Mouse (Mus musculus) stomach, postnatal 0 days (tissue): ENCODE measurements around the gene Tgfbr3. TPM values are rescaled to one million over a fixed set of nuclear protein-coding genes. Genes with fewer than 3 reads are reported as not detected.
"Not testable (repeated sequence)": the region's sequence is repeated elsewhere in the genome, so short reads cannot be mapped to it uniquely, and the experiment has no call there.

Experiments used
- ATAC-seq: fragments of 200-750 bp; cut with Nextera tagmentation; 2 replicates; pipeline ENCODE4 v1.8.0; 2017; ENCODE audit not compliant: low FRiP score, low TSS enrichment
- DNase-seq: peaks from one replicate; pipeline ENCODE4 v3.0.0-alpha.2; 2016; ENCODE audit warnings: low spot score
- H3K27ac ChIP-seq: fragments of 300-500 bp; sonication (generic); replicated peaks from 2 replicates; pipeline ENCODE4 v1.5.1; 2014; ENCODE audit warnings: mild to moderate bottlenecking, control low read depth
- H3K27me3 ChIP-seq: fragments of 300-500 bp; sonication (generic); 2 replicates; pipeline ENCODE4 v1.6.1; 2014; ENCODE audit warnings: low read length; ENCODE audit not compliant: control insufficient read depth, insufficient read depth
- H3K36me3 ChIP-seq: fragments of 300-500 bp; sonication (generic); 2 replicates; pipeline ENCODE4 v1.6.1; 2014; ENCODE audit warnings: low read length, mixed read lengths; ENCODE audit not compliant: control insufficient read depth, insufficient read depth
- H3K4me1 ChIP-seq: fragments of 300-500 bp; sonication (generic); replicated peaks from 2 replicates; pipeline ENCODE4 v1.6.1; 2014; ENCODE audit warnings: antibody characterized with exemption; ENCODE audit not compliant: control insufficient read depth, insufficient read depth
- H3K4me2 ChIP-seq: fragments of 300-500 bp; sonication (generic); replicated peaks from 2 replicates; pipeline ENCODE4 v1.6.1; 2014; ENCODE audit warnings: low read depth, mild to moderate bottlenecking, control low read depth, moderate library complexity
- H3K4me3 ChIP-seq: fragments of 300-500 bp; sonication (generic); 2 replicates; pipeline ENCODE4 v1.5.1; 2014; ENCODE audit warnings: low read depth, low read length, control low read depth
- H3K9ac ChIP-seq: fragments of 300-500 bp; sonication (generic); 2 replicates; pipeline ENCODE4 v1.6.1; 2014; ENCODE audit warnings: mild to moderate bottlenecking, low read length, control low read depth, mixed read lengths
- H3K9me3 ChIP-seq: fragments of 300-500 bp; sonication (generic); 2 replicates; pipeline ENCODE4 v1.6.1; 2016; ENCODE audit warnings: low read length; ENCODE audit not compliant: control insufficient read depth
- CTCF ChIP-seq: IDR thresholded peaks from 2 replicates; pipeline ENCODE4 v1.5.1; 2016; ENCODE audit warnings: antibody characterized with exemption, low read depth, mild to moderate bottlenecking, moderate library complexity
- EP300 ChIP-seq: optimal IDR thresholded peaks from 2 replicates; pipeline ENCODE3; 2016; ENCODE audit warnings: antibody characterized with exemption
- WGBS: fragments of 180-500 bp; shearing (Covaris S2); extraction: QIAGEN DNeasy Blood & Tissue Kit; methylation state at CpG from one replicate; pipeline ENCODE4 v1.1.7; 2014; 5-methylcytosine and 5-hydroxymethylcytosine counted together
- polyA plus RNA-seq: library from polyadenylated mRNA; unstranded; fragments of >200 nt; fragmentation: Nextera tagmentation; extraction: Ambion mirVana; gene quantifications from 2 replicates; pipeline ENCODE4 v1.2.1, GENCODE M21; 2015

Gene Tgfbr3
- polyA plus RNA-seq, 1 experiment from 2014 or later = 10.6 TPM

DNA sequence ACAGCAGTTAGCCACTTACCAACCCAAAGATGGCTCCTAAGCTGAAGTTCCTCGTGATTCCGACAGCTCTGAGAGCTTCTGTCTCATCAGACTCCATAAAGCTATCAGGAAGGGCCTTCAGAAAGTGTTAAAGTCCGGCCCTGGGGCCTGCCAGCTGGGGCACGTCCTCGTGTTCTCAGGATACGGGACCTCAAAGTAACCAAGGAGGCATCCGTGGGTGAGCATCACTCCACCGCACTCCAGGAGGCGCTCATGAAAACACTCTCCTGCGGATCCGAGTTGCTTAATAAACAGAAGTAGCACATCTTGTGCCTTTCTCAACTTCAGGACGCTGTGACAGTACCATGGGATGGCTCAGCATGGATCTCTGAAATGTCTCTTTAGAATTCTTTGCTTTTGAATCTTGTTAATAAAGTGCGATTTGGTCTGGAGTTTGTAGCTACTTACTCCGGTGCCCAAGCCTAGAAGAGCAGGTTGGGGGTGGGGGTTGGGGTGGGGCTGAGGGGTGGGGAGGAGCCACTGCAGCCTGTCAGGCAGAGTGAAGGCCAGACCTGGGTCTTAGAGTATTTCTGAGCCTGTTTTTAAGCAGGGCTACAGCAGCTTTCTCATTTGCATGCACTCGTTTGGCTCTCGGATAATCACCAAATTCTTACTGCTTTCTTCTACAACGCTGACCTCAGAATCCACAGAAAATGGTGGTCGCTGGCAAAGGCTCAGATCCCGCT, 38.7 kb downstream of the Tgfbr3 start:
- H3K36me3 ChIP-seq = no peaks in the 10 kb centered on the region
- 51% methylated on average over 19 of the region's 19 CpGs for WGBS
- H3K9me3 ChIP-seq = no peaks in the 10 kb centered on the region
- no peak for TF ChIP-seq EP300
- TF ChIP-seq CTCF = no peak
- no peak overlapping the region for H3K4me3 ChIP-seq
- no peak overlapping the region for H3K27ac ChIP-seq
- H3K4me1 ChIP-seq = peaks cover 5% of the 10 kb centered on the region
- ATAC-seq = no peak
- H3K9ac ChIP-seq = no peak overlapping the region
- H3K4me2 ChIP-seq = no peak overlapping the region
- DNase-seq = no peak
- H3K27me3 ChIP-seq = no peaks in the 10 kb centered on the region

DNA sequence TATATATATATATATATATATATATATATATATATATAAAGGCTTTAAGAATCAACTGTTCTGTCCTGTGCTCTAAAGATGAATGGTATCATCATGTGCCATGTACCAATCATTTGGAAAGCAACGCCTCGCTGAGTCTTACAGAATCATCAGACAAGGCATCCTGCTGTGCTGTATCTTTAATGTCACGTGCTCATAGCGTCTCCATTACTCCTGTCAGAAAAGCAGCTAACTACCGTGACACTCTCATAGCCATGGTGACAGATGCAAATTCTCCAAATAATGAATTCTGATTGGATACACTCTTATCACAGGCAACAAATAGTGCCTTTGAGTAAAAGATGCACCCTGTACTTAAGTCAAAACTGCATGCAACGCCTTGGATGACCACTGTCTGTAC, 40.7 kb downstream of the Tgfbr3 start:
- 92% methylated on average over 6 of the region's 6 CpGs for WGBS
- ATAC-seq (no peak), DNase-seq (no peak)
- H3K9ac ChIP-seq = no peak overlapping the region
- H3K4me3 ChIP-seq = no peak overlapping the region
- H3K27me3 ChIP-seq = no peaks in the 10 kb centered on the region
- TF ChIP-seq CTCF (no peak), EP300 (no peak)
- H3K4me1 ChIP-seq = peaks cover 5% of the 10 kb centered on the region
- H3K36me3 ChIP-seq = no peaks in the 10 kb centered on the region
- H3K4me2 ChIP-seq = no peak overlapping the region
- no peaks in the 10 kb centered on the region for H3K9me3 ChIP-seq
- H3K27ac ChIP-seq = no peak overlapping the region

DNA sequence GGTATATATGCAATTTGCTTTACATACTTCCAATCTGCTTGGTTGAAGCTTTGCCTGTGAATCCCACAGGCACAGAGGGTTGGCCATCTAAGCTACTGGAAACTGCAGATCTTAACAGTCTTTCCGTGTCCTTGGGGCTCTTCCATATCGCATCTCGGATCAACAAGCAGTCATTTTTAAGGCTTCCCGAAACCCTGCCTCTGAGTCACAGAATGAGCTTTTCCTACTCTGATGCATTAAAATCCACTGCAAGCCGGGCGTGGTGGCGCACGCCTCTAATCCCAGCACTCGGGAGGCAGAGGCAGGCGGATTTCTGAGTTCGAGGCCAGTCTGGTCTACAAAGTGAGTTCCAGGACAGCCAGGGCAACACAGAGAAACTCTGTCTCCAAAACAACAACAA, 41.1 kb downstream of the Tgfbr3 start:
- H3K4me3 ChIP-seq, H3K36me3 ChIP-seq, ATAC-seq, H3K4me2 ChIP-seq, DNase-seq, H3K27ac ChIP-seq, H3K9ac ChIP-seq, H3K4me1 ChIP-seq, H3K9me3 ChIP-seq, H3K27me3 ChIP-seq: not testable (repeated sequence)
- WGBS = 95% methylated on average over 11 of the region's 11 CpGs

DNA sequence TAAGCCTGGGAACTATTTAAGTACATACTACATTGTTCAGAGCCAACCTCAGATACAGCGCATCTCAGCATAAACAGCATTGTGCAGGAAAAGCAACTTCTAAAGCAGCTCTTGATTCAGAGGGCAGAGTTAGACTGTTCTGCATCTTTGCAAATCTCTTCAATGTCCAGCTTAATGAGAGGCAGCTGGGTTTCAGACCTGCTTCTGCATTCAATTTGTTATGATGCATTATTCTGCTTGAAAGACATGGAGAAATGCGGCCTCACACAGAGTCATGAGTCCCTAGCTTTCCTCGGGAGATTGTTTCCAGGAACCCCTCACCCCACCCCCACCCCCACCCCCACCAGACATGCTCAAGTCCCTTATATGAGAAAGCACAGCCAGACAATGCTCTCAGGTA, 41.6 kb downstream of the Tgfbr3 start:
- Histone ChIP-seq H3K4me3 (no peak overlapping the region), H3K27me3 (no peaks in the 10 kb centered on the region), H3K9ac (no peak overlapping the region), H3K4me2 (no peak overlapping the region), H3K9me3 (no peaks in the 10 kb centered on the region), H3K27ac (no peak overlapping the region), H3K4me1 (peaks cover 5% of the 10 kb centered on the region), H3K36me3 (no peaks in the 10 kb centered on the region)
- DNase-seq (no peak), ATAC-seq (no peak)
- 74% methylated on average over 3 of the region's 3 CpGs for WGBS
- TF ChIP-seq EP300 (no peak), CTCF (no peak)

DNA sequence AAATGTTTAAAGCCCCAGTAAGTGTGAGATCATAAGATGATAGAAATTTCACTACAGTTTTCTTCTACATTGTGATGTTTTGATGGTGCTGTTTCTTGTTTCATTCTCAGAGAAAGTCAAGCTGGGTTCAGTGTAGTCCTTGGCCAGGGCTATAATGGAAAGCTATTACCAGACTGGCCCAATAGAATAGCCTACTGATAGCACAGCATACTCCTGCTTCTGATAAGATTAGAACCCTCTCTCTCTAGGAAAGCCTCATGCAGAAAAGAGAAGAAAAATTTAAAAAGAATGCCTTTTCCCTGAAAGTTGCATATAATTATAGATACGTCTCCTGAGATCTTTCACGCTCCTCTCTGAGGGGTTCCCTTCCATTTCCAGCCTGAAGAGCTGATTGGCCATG, 46.0 kb downstream of the Tgfbr3 start:
- ATAC-seq (no peak), DNase-seq (no peak)
- H3K4me3 ChIP-seq = no peak overlapping the region
- H3K4me2 ChIP-seq = no peak overlapping the region
- peaks cover 5% of the 10 kb centered on the region; the same call in 1 of the 2 replicates for H3K4me1 ChIP-seq
- 99% methylated on average over 2 of the region's 2 CpGs for WGBS
- no peaks in the 10 kb centered on the region for H3K36me3 ChIP-seq
- no peaks in the 10 kb centered on the region for H3K27me3 ChIP-seq
- H3K9ac ChIP-seq = no peak overlapping the region
- no peak overlapping the region for H3K27ac ChIP-seq
- TF ChIP-seq EP300 (no peak), CTCF (no peak)
- H3K9me3 ChIP-seq = no peaks in the 10 kb centered on the region

DNA sequence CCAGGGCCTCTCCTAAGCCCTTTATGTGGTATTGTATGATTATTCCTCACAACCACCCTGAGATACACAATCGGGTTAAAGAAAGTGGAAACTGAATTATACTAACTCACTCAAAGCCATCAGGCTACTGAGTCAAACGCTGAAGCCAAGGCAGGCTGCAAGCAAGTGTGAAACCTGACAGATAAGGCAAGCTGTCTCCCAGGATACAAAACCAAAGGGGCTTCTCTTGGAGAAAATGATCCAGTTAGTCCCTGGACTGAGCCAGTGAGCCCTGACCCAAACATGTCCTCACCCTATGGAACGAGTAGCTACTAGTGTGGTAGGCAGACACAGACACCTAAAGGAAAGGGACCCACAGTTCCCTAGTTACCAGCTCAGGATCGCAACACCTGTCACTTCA, 46.4 kb downstream of the Tgfbr3 start:
- Histone ChIP-seq H3K4me2 (no peak overlapping the region), H3K27me3 (no peaks in the 10 kb centered on the region), H3K36me3 (no peaks in the 10 kb centered on the region), H3K27ac (no peak overlapping the region), H3K9ac (no peak overlapping the region), H3K4me3 (no peak overlapping the region), H3K9me3 (no peaks in the 10 kb centered on the region), H3K4me1 (peaks cover 5% of the 10 kb centered on the region; the same call in 1 of the 2 replicates)
- DNase-seq (no peak), ATAC-seq (no peak)
- WGBS = 77% methylated on average over 4 of the region's 4 CpGs
- no peak for TF ChIP-seq CTCF
- no peak for TF ChIP-seq EP300
